Mouse (Mus musculus) neural tube, embryonic 15.5 days (tissue): ENCODE results near the gene Gm33543. TPM values are rescaled to one million over a fixed set of nuclear protein-coding genes. Genes with fewer than 3 reads are reported as not detected.
A peak's percentile ranks its signal among the peaks of the same experiment; 100 is the strongest.

ENCODE experiments used
- ATAC-seq: fragments of 200-750 bp; cut with Nextera tagmentation; 2 replicates; pipeline ENCODE4 v1.8.0; 2017; ENCODE audit warnings: mild to moderate bottlenecking, moderate TSS enrichment, moderate library complexity; ENCODE audit not compliant: low FRiP score
- H3K27ac ChIP-seq: fragments of 300-500 bp; sonication (generic); replicated peaks from 2 replicates; pipeline ENCODE4 v1.5.1; 2015; ENCODE audit warnings: mild to moderate bottlenecking, inconsistent platforms
- H3K27me3 ChIP-seq: fragments of 300-500 bp; sonication (generic); replicated peaks from 2 replicates; pipeline ENCODE4 v1.6.1; 2015; ENCODE audit warnings: inconsistent platforms
- H3K36me3 ChIP-seq: fragments of 300-500 bp; sonication (generic); 2 replicates; pipeline ENCODE4 v1.6.1; 2015; ENCODE audit warnings: inconsistent platforms
- H3K4me1 ChIP-seq: fragments of 300-500 bp; sonication (generic); 2 replicates; pipeline ENCODE4 v1.6.1; 2015; ENCODE audit warnings: inconsistent platforms
- H3K4me2 ChIP-seq: fragments of 300-500 bp; sonication (generic); 2 replicates; pipeline ENCODE4 v1.6.1; 2015; ENCODE audit warnings: inconsistent platforms, mild to moderate bottlenecking, moderate library complexity
- H3K4me3 ChIP-seq: fragments of 300-500 bp; sonication (generic); replicated peaks from 2 replicates; pipeline ENCODE4 v1.5.1; 2015; ENCODE audit warnings: mild to moderate bottlenecking, inconsistent platforms
- H3K9ac ChIP-seq: fragments of 300-500 bp; sonication (generic); replicated peaks from 2 replicates; pipeline ENCODE4 v1.6.1; 2015; ENCODE audit warnings: mild to moderate bottlenecking, inconsistent platforms
- H3K9me3 ChIP-seq: fragments of 300-500 bp; sonication (generic); replicated peaks from 2 replicates; pipeline ENCODE4 v1.6.1; 2016; ENCODE audit warnings: inconsistent platforms
- WGBS: fragments of 180-500 bp; shearing (Covaris S2); methylation state at CpG from one replicate; pipeline ENCODE4 v1.1.7; 2015; ENCODE audit warnings: mixed read lengths; 5-methylcytosine and 5-hydroxymethylcytosine counted together
- polyA plus RNA-seq: library from polyadenylated mRNA; unstranded; fragments of >200 nt; fragmentation: Nextera tagmentation; extraction: Ambion mirVana; gene quantifications from 2 replicates; pipeline ENCODE4 v1.2.1, GENCODE M21; 2015

Gene Gm33543
- polyA plus RNA-seq, result not detected in 2 replicates

- Histone ChIP-seq H3K4me1 (no peaks in the 10 kb centered on the region), H3K4me3 (no peak within 1 kb of the TSS), H3K9me3 (no peaks in the 10 kb centered on the region), H3K9ac (no peak within 1 kb of the TSS), H3K27me3 (no peaks in the 10 kb centered on the region), H3K27ac (no peak within 1 kb of the TSS), H3K4me2 (no peak within 1 kb of the TSS), H3K36me3 (no peaks in the 10 kb centered on the region)
- no peak for ATAC-seq
- 57% methylated on average over 9 of the region's 9 CpGs for WGBS
Measured at GRCm38 (mm10) chr10:95842789-95843637, at the start of gene Gm33543. Gene Gm33543 (minus strand): TSS chr10:95842930.

- Histone ChIP-seq H3K27ac (no peak overlapping the region), H3K36me3 (no peaks in the 10 kb centered on the region), H3K4me1 (peaks cover 7% of the 10 kb centered on the region; the same call in 1 of the 2 replicates), H3K4me2 (no peak overlapping the region), H3K27me3 (no peaks in the 10 kb centered on the region), H3K9me3 (no peaks in the 10 kb centered on the region), H3K9ac (no peak overlapping the region), H3K4me3 (no peak overlapping the region)
- 86% methylated on average over 9 of the region's 9 CpGs for WGBS
- no peak for ATAC-seq
Measured at GRCm38 (mm10) chr10:95892132-95892531, 49.4 kb upstream of the Gm33543 start.

- no peaks in the 10 kb centered on the region for H3K9me3 ChIP-seq
- H3K4me1 ChIP-seq, result peaks cover 7% of the 10 kb centered on the region; the same call in 1 of the 2 replicates
- no peak overlapping the region for H3K4me3 ChIP-seq
- H3K9ac ChIP-seq, result no peak overlapping the region
- H3K4me2 ChIP-seq, result no peak overlapping the region
- WGBS, result 70% methylated on average over 7 of the region's 7 CpGs
- no peaks in the 10 kb centered on the region for H3K27me3 ChIP-seq
- H3K36me3 ChIP-seq, result no peaks in the 10 kb centered on the region
- H3K27ac ChIP-seq, result no peak overlapping the region
- no peak for ATAC-seq
Measured at GRCm38 (mm10) chr10:95891214-95891960, 48.7 kb upstream of the Gm33543 start.

- WGBS, result 81% methylated on average over 7 of the region's 7 CpGs
Measured at GRCm38 (mm10) chr10:95883761-95884517, 41.2 kb upstream of the Gm33543 start.

GRCm38 (mm10) chr10:95882036-95882435 is 39.3 kb upstream of the Gm33543 start:
- peak overlapping the region; percentile 44 for H3K4me2 ChIP-seq

More at GRCm38 (mm10) chr10:95883761-95884517, 41.2 kb upstream of the Gm33543 start:
- Histone ChIP-seq H3K4me3 (no peak overlapping the region), H3K4me1 (peaks cover 5% of the 10 kb centered on the region; the same call in 1 of the 2 replicates), H3K36me3 (no peaks in the 10 kb centered on the region), H3K9me3 (no peaks in the 10 kb centered on the region), H3K9ac (no peak overlapping the region), H3K27ac (no peak overlapping the region), H3K4me2 (no peak overlapping the region), H3K27me3 (no peaks in the 10 kb centered on the region)
- ATAC-seq, result no peak

GRCm38 (mm10) chr10:95879983-95880934 is 37.5 kb upstream of the Gm33543 start:
- H3K4me2 ChIP-seq, result no peak overlapping the region
- peaks cover 5% of the 10 kb centered on the region; the same call in 1 of the 2 replicates for H3K4me1 ChIP-seq
- ATAC-seq, result no peak
- 91% methylated on average over 17 of the region's 17 CpGs for WGBS
- H3K36me3 ChIP-seq, result no peaks in the 10 kb centered on the region
- H3K9ac ChIP-seq, result no peak overlapping the region
- H3K4me3 ChIP-seq, result no peak overlapping the region
- no peak overlapping the region for H3K27ac ChIP-seq
- H3K27me3 ChIP-seq, result no peaks in the 10 kb centered on the region
- H3K9me3 ChIP-seq, result no peaks in the 10 kb centered on the region

More at GRCm38 (mm10) chr10:95882036-95882435, 39.3 kb upstream of the Gm33543 start:
- H3K4me1 ChIP-seq, result peaks cover 5% of the 10 kb centered on the region; the same call in 1 of the 2 replicates
- ATAC-seq, result 0 out of 2 replicates have a peak, but pooled peaks have one; percentile 45
- no peak overlapping the region; the same call in 1 of the 2 replicates for H3K9ac ChIP-seq
- no peaks in the 10 kb centered on the region for H3K27me3 ChIP-seq
- no peaks in the 10 kb centered on the region for H3K36me3 ChIP-seq
- peak overlapping the region; percentile 37; the same call in 1 of the 2 replicates for H3K27ac ChIP-seq
- H3K9me3 ChIP-seq, result no peaks in the 10 kb centered on the region
- H3K4me3 ChIP-seq, result peak overlapping the region; percentile 17; the same call in 1 of the 2 replicates
- 35% methylated on average over 9 of the region's 9 CpGs for WGBS

GRCm38 (mm10) chr10:95870782-95871181 is 28.1 kb upstream of the Gm33543 start:
- Histone ChIP-seq H3K4me3 (no peak overlapping the region), H3K27me3 (no peaks in the 10 kb centered on the region), H3K4me2 (no peak overlapping the region), H3K4me1 (no peaks in the 10 kb centered on the region), H3K27ac (no peak overlapping the region), H3K9me3 (no peaks in the 10 kb centered on the region), H3K9ac (no peak overlapping the region), H3K36me3 (no peaks in the 10 kb centered on the region)
- ATAC-seq, result no peak
- 86% methylated on average over 2 of the region's 2 CpGs for WGBS

GRCm38 (mm10) chr10:95868348-95868747 is 25.6 kb upstream of the Gm33543 start:
- no peak for ATAC-seq
- H3K27me3 ChIP-seq, result no peaks in the 10 kb centered on the region
- WGBS, result 58% methylated on average over 6 of the region's 6 CpGs
- H3K4me3 ChIP-seq, result no peak overlapping the region
- H3K27ac ChIP-seq, result no peak overlapping the region
- H3K36me3 ChIP-seq, result no peaks in the 10 kb centered on the region
- no peak overlapping the region for H3K4me2 ChIP-seq
- H3K9ac ChIP-seq, result no peak overlapping the region
- no peaks in the 10 kb centered on the region for H3K4me1 ChIP-seq
- no peaks in the 10 kb centered on the region for H3K9me3 ChIP-seq

- Histone ChIP-seq H3K4me1 (no peaks in the 10 kb centered on the region), H3K36me3 (no peaks in the 10 kb centered on the region), H3K27me3 (no peaks in the 10 kb centered on the region), H3K27ac (no peak overlapping the region), H3K4me3 (no peak overlapping the region), H3K4me2 (no peak overlapping the region), H3K9me3 (no peaks in the 10 kb centered on the region), H3K9ac (no peak overlapping the region)
- no peak for ATAC-seq
- 92% methylated on average over 2 of the region's 2 CpGs for WGBS
Measured at GRCm38 (mm10) chr10:95867596-95867995, 24.9 kb upstream of the Gm33543 start.

- no peak for ATAC-seq
- no peaks in the 10 kb centered on the region for H3K27me3 ChIP-seq
- no peak overlapping the region for H3K4me2 ChIP-seq
- no peak overlapping the region for H3K9ac ChIP-seq
- H3K9me3 ChIP-seq, result no peaks in the 10 kb centered on the region
- H3K27ac ChIP-seq, result no peak overlapping the region
- H3K36me3 ChIP-seq, result no peaks in the 10 kb centered on the region
- 75% methylated on average over 11 of the region's 11 CpGs for WGBS
- H3K4me1 ChIP-seq, result no peaks in the 10 kb centered on the region
- no peak overlapping the region for H3K4me3 ChIP-seq
Measured at GRCm38 (mm10) chr10:95864349-95865124, 21.8 kb upstream of the Gm33543 start.
